Mouse (Mus musculus): Measurements from ENCODE around the gene Gstt2. TPM values are rescaled to one million over a fixed set of nuclear protein-coding genes. Genes with fewer than 3 reads are reported as not detected.

The Gstt2 gene
- total RNA-seq, 2 experiments from 2014 or later = 21.6 to 24.1 TPM

Other genes starting within 250 kb of the Gstt2 start
- 0.29 and 1.4 TPM in 2 replicates for gene Ggt5, start 248.1 kb downstream of the Gstt2 start, total RNA-seq (2015)
- 2.8 and 3.5 TPM in 2 replicates for gene Ggt5, start 248.1 kb downstream of the Gstt2 start, total RNA-seq (2017)
- gene Susd2, start 193.4 kb downstream of the Gstt2 start, total RNA-seq (2015) = 0.34 and 0.42 TPM in 2 replicates
- 0.27 TPM in 1 of 2 replicates, not detected in the other for gene Susd2, start 193.4 kb downstream of the Gstt2 start, total RNA-seq (2017)
- gene Cabin1, start 73.1 kb downstream of the Gstt2 start, total RNA-seq (2015) = 32.0 and 36.5 TPM in 2 replicates
- 29.6 and 37.8 TPM in 2 replicates for gene Cabin1, start 73.1 kb downstream of the Gstt2 start, total RNA-seq (2017)
- 51.7 and 60.3 TPM in 2 replicates for gene Ddt, start 64.0 kb downstream of the Gstt2 start, total RNA-seq (2015)
- gene Ddt, start 64.0 kb downstream of the Gstt2 start, total RNA-seq (2017) = 54.4 and 60.1 TPM in 2 replicates
- gene Gm20441, start 56.5 kb downstream of the Gstt2 start, total RNA-seq (2015) = not detected in 2 replicates
- gene Gm20441, start 56.5 kb downstream of the Gstt2 start, total RNA-seq (2017) = not detected in 2 replicates
- gene Gstt3, start 56.0 kb downstream of the Gstt2 start, total RNA-seq (2015) = 4.9 and 5.5 TPM in 2 replicates
- 3.2 and 4.7 TPM in 2 replicates for gene Gstt3, start 56.0 kb downstream of the Gstt2 start, total RNA-seq (2017)
- not detected in 2 replicates for gene Gstt1, start 38.8 kb downstream of the Gstt2 start, total RNA-seq (2015)
- gene Gstt1, start 38.8 kb downstream of the Gstt2 start, total RNA-seq (2017) = 2.3 TPM in 1 of 2 replicates, not detected in the other
- not detected in 2 replicates for gene Gstt4, start 14.9 kb downstream of the Gstt2 start, total RNA-seq (2015)
- gene Gstt4, start 14.9 kb downstream of the Gstt2 start, total RNA-seq (2017) = not detected in 2 replicates
- gene Mif, start 22.8 kb upstream of the Gstt2 start, total RNA-seq (2015) = 477 and 576 TPM in 2 replicates
- 746 and 790 TPM in 2 replicates for gene Mif, start 22.8 kb upstream of the Gstt2 start, total RNA-seq (2017)
- gene Derl3, start 56.0 kb upstream of the Gstt2 start, total RNA-seq (2015) = 0.54 and 0.64 TPM in 2 replicates
- 0.95 and 2.2 TPM in 2 replicates for gene Derl3, start 56.0 kb upstream of the Gstt2 start, total RNA-seq (2017)
- 66.3 and 72.0 TPM in 2 replicates for gene Smarcb1, start 84.2 kb upstream of the Gstt2 start, total RNA-seq (2015)
- 77.3 and 86.5 TPM in 2 replicates for gene Smarcb1, start 84.2 kb upstream of the Gstt2 start, total RNA-seq (2017)
- 54.0 and 55.0 TPM in 2 replicates for gene Chchd10, start 95.7 kb upstream of the Gstt2 start, total RNA-seq (2015)
- gene Chchd10, start 95.7 kb upstream of the Gstt2 start, total RNA-seq (2017) = 33.1 and 34.4 TPM in 2 replicates
- gene Mmp11, start 99.1 kb upstream of the Gstt2 start, total RNA-seq (2015) = 0.57 TPM in 1 of 2 replicates, not detected in the other
- 10.1 TPM in 1 of 2 replicates, not detected in the other for gene Mmp11, start 99.1 kb upstream of the Gstt2 start, total RNA-seq (2017)
- not detected in 2 replicates for gene Gm867, start 103.2 kb upstream of the Gstt2 start, total RNA-seq (2015)
- gene Gm867, start 103.2 kb upstream of the Gstt2 start, total RNA-seq (2017) = not detected in 2 replicates
- 1.5 TPM in 1 of 2 replicates, not detected in the other for gene Vpreb3, start 105.6 kb upstream of the Gstt2 start, total RNA-seq (2015)
- gene Vpreb3, start 105.6 kb upstream of the Gstt2 start, total RNA-seq (2017) = not detected in 2 replicates
- gene Gm5134, start 117.1 kb upstream of the Gstt2 start, total RNA-seq (2015) = 0.35 and 0.66 TPM in 2 replicates
- 0.78 and 0.79 TPM in 2 replicates for gene Gm5134, start 117.1 kb upstream of the Gstt2 start, total RNA-seq (2017)
- 7.4 and 8.7 TPM in 2 replicates for gene Zfp280b, start 195.2 kb upstream of the Gstt2 start, total RNA-seq (2015)
- 5.7 and 8.0 TPM in 2 replicates for gene Zfp280b, start 195.2 kb upstream of the Gstt2 start, total RNA-seq (2017)